Mouse (Mus musculus): ENCODE results near the gene Kcnb1. TPM values are rescaled to one million over a fixed set of nuclear protein-coding genes. Genes with fewer than 3 reads are reported as not detected.
A peak's percentile ranks its signal among the peaks of the same experiment; 100 is the strongest.

Gene Kcnb1
- total and polyA plus RNA-seq, 2 experiments from 2014 or later: 1.7 to 4.8 TPM

DNA sequence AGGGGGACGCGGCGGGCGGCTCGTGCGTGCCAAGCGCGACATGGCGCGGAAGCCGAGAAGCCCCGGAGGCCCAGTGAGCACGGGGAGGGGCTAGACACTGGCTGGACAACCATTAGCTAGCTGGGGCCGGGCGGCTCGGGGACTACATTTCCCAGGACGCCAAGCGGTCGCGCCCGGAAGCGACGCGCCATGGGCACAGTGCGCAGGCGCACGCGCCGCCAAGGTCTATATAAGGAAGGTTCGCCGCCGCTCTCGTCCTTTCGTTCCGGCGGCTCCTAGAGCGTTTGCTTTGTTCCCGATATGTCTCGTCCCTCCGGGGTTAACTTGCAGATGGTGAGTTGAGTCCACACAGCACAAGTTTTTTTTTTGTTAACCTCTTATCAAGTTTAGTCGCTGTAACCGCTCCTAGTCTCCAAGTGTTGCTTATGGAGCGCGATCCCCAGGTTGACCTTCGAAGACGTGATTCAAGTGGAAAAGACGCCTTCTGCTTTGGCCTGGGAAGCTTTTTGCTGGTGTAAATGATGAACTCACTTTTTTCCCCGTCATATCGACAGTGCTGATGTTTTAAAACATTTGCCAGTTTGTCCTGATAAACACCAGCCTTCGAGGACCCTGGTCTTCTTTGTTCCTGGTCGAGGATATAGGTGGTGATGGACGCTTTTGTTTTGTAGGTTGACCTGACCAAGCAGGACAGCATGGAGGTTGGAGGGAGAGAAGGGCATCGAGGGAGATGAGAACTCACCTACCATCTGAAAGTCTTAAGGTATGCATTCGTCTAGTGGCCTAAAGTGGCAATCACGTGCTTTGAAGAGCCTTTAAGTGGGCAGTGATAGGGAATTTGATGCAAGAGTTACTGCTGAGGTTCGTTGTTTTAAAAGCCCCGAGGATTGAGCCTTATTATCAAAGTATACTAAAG lies 126.7 kb downstream of the Kcnb1 start, which contains the start of gene Znfx1:
TSS of gene Znfx1 (minus strand) at position 51 of the 916 bp plus-strand sequence.
- peak; percentile 94 for ATAC-seq (ENCODE audit: insufficient read depth, low read depth)
- peaks cover 26% of the 10 kb centered on the region for H3K36me3 ChIP-seq (replicated peaks; ENCODE audit: control insufficient read depth, insufficient read depth, low read length)

DNA sequence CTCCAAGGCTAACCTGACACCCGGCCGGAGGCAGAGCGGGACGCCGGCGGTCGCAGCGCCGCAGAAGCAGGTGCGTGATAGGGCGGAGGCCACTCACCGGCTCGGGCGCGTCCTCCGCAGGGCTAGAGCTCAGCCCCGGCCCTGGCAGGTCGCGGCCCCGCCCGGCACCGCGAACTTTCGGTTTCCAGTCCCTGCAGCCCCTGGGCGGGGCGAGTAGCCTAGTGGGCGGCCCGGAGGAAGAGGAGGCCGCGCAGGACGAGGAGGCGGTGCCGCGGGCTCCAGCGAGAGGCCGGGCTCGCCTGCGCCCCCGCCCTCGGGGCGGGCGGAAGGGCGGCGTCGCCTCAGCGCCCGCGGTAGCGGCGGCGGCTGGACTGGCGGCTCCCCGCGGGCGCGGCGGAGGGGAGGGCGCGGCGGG lies 127.5 kb downstream of the Kcnb1 start:
- DNase-seq (ENCODE audit: low spot score): peak; percentile 95
- peak overlapping the region; percentile 93 for H3K27ac ChIP-seq (ENCODE audit: low read depth)
- no peaks in the 10 kb centered on the region for H3K27me3 ChIP-seq (ENCODE audit: control insufficient read depth, insufficient read depth, low read length)
- H3K9ac ChIP-seq (replicated peaks; ENCODE audit: low read depth, low read length): peak overlapping the region; percentile 78
- H3K4me3 ChIP-seq (ENCODE audit: low read depth, low read length): peak overlapping the region; percentile 90
- WGBS: 0% methylated on average over 36 of the region's 60 CpGs
- peak; percentile 94 for ATAC-seq (ENCODE audit: insufficient read depth, low read depth)
- peak overlapping the region; percentile 88 for H3K4me2 ChIP-seq (ENCODE audit: low read depth, low read length)
- peaks cover 15% of the 10 kb centered on the region for H3K4me1 ChIP-seq (ENCODE audit: control insufficient read depth, insufficient read depth)
- no peaks in the 10 kb centered on the region for H3K9me3 ChIP-seq (replicated peaks; ENCODE audit: control insufficient read depth, low read length)
- TF ChIP-seq EP300 (IDR thresholded peaks at IDR 0.05; ENCODE audit: low read depth) (no peak; the same call in 1 of the 2 replicates), CTCF (IDR thresholded peaks at IDR 0.05; ENCODE audit: low read depth) (no peak)
- H3K36me3 ChIP-seq (replicated peaks; ENCODE audit: control insufficient read depth, insufficient read depth, low read length): peaks cover 31% of the 10 kb centered on the region

More for the DNA sequence above, 126.7 kb downstream of the Kcnb1 start, which contains the start of gene Znfx1:
- TF ChIP-seq EP300 (IDR thresholded peaks at IDR 0.05; ENCODE audit: low read depth): no peak
- no peak for TF ChIP-seq CTCF (IDR thresholded peaks at IDR 0.05; ENCODE audit: low read depth)
- WGBS: under 1% methylated on average over 54 of the region's 57 CpGs
- Histone ChIP-seq H3K4me1 (ENCODE audit: control insufficient read depth, insufficient read depth) (peaks cover 15% of the 10 kb centered on the region), H3K9me3 (replicated peaks; ENCODE audit: control insufficient read depth, low read length) (no peaks in the 10 kb centered on the region), H3K27ac (ENCODE audit: low read depth) (peak within 1 kb of the TSS; percentile 93), H3K27me3 (ENCODE audit: control insufficient read depth, insufficient read depth, low read length) (no peaks in the 10 kb centered on the region), H3K9ac (replicated peaks; ENCODE audit: low read depth, low read length) (peak within 1 kb of the TSS; percentile 78), H3K4me3 (ENCODE audit: low read depth, low read length) (peak within 1 kb of the TSS; percentile 90), H3K4me2 (ENCODE audit: low read depth, low read length) (peak within 1 kb of the TSS; percentile 88)
- peak; percentile 95 for DNase-seq (ENCODE audit: low spot score)

DNA sequence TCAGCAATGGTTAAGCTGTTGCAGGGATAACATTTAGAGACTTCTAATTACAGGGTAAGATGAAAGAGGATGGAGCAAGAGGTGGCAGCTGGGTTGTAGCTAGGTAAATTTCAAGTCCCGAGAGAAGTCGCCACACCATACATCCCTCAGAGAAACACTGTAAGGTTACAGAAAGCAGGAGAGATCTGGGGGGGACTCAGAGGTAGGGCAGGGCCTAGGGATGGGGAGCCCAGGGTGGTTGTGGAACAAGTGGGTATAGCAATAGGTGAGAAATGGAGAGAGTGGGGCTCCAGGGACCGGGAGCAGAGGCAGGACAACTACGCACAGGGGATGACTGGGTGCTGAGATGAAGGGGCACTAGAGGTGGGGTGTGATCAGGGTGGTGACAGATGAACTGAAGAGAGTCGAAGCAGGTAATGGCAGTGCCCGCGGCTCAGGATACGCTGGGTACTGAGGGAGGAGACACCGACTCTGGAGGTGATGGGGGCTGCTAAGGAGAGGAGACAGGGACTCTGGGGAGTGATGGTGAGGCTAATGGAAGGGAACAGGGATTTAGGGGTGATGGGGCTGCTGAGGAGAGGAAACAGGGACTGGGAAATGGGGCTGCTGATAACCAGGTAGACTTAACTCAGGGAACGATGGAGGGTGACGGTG lies 128.4 kb downstream of the Kcnb1 start:
- TF ChIP-seq EP300 (IDR thresholded peaks at IDR 0.05; ENCODE audit: low read depth): no peak
- Histone ChIP-seq H3K36me3 (replicated peaks; ENCODE audit: control insufficient read depth, insufficient read depth, low read length) (peaks cover 41% of the 10 kb centered on the region), H3K9ac (replicated peaks; ENCODE audit: low read depth, low read length) (peak overlapping the region; percentile 78), H3K4me3 (ENCODE audit: low read depth, low read length) (peak overlapping the region; percentile 90), H3K4me1 (ENCODE audit: control insufficient read depth, insufficient read depth) (peaks cover 15% of the 10 kb centered on the region), H3K4me2 (ENCODE audit: low read depth, low read length) (peak overlapping the region; percentile 88), H3K9me3 (replicated peaks; ENCODE audit: control insufficient read depth, low read length) (no peaks in the 10 kb centered on the region), H3K27me3 (ENCODE audit: control insufficient read depth, insufficient read depth, low read length) (no peaks in the 10 kb centered on the region), H3K27ac (ENCODE audit: low read depth) (peak overlapping the region; percentile 93; the same call in 1 of the 2 replicates)
- ATAC-seq (ENCODE audit: insufficient read depth, low read depth): no peak
- no peak for DNase-seq (ENCODE audit: low spot score)
- whole genome bisulfite sequencing: 19% methylated on average over 11 of the region's 11 CpGs

DNA sequence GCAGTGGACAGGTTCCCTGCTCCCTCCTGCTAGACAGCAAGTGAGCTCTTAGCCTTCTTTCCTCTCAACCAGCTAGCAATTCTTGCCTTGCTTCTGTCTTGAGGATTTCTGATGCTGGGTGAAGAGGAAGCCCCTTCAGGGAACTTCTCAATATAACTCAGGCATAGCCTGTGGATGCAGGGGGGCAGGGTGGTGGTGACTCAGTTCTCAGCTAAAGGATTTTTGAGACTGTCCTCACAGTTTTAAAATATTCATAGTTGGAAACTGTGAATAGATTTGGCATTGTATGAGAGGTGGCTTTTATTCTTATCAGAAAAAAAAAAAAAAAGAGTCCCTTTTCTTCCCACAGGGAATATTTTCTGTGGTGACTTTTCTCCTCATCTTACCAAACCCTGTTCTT lies 129.2 kb downstream of the Kcnb1 start:
- DNase-seq (ENCODE audit: low spot score) (no peak), ATAC-seq (ENCODE audit: insufficient read depth, low read depth) (no peak)
- Histone ChIP-seq H3K4me3 (ENCODE audit: low read depth, low read length) (no peak overlapping the region), H3K27ac (ENCODE audit: low read depth) (no peak overlapping the region), H3K4me1 (ENCODE audit: control insufficient read depth, insufficient read depth) (peaks cover 15% of the 10 kb centered on the region), H3K9me3 (replicated peaks; ENCODE audit: control insufficient read depth, low read length) (no peaks in the 10 kb centered on the region), H3K36me3 (replicated peaks; ENCODE audit: control insufficient read depth, insufficient read depth, low read length) (peaks cover 41% of the 10 kb centered on the region), H3K9ac (replicated peaks; ENCODE audit: low read depth, low read length) (no peak overlapping the region), H3K4me2 (ENCODE audit: low read depth, low read length) (peak overlapping the region; percentile 88; the same call in 1 of the 2 replicates), H3K27me3 (ENCODE audit: control insufficient read depth, insufficient read depth, low read length) (no peaks in the 10 kb centered on the region)
- no peak for TF ChIP-seq CTCF (IDR thresholded peaks at IDR 0.05; ENCODE audit: low read depth)
- no peak for TF ChIP-seq EP300 (IDR thresholded peaks at IDR 0.05; ENCODE audit: low read depth)

DNA sequence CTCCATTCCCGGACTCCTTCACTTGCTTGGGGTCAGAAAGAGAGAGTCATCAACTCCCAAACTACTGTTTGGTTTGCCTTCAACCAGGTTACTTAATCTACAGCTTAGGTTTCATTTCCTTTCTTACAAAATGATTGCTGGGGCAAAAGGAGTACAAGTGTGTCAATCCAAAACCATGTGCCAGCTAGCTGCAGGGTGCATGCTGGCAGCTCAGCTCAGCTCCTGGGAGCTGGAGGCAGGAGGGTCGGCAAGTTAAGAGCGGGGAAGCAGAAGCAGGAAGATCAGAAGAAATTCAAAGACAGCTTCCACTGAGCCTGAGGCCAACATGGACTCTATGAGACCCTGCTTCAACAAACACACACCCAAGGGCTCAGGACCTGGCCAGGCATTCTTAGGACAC lies 129.6 kb downstream of the Kcnb1 start:
- peaks cover 41% of the 10 kb centered on the region for H3K36me3 ChIP-seq (replicated peaks; ENCODE audit: control insufficient read depth, insufficient read depth, low read length)
- H3K4me3 ChIP-seq (ENCODE audit: low read depth, low read length): no peak overlapping the region
- ATAC-seq (ENCODE audit: insufficient read depth, low read depth): no peak
- no peaks in the 10 kb centered on the region for H3K27me3 ChIP-seq (ENCODE audit: control insufficient read depth, insufficient read depth, low read length)
- no peak for DNase-seq (ENCODE audit: low spot score)
- WGBS: 65% methylated on average over 3 of the region's 3 CpGs
- peaks cover 15% of the 10 kb centered on the region for H3K4me1 ChIP-seq (ENCODE audit: control insufficient read depth, insufficient read depth)
- TF ChIP-seq EP300 (IDR thresholded peaks at IDR 0.05; ENCODE audit: low read depth) (no peak), CTCF (IDR thresholded peaks at IDR 0.05; ENCODE audit: low read depth) (no peak)
- H3K9ac ChIP-seq (replicated peaks; ENCODE audit: low read depth, low read length): no peak overlapping the region
- peak overlapping the region; percentile 10; the same call in 1 of the 2 replicates for H3K4me2 ChIP-seq (ENCODE audit: low read depth, low read length)
- H3K27ac ChIP-seq (ENCODE audit: low read depth): no peak overlapping the region
- no peaks in the 10 kb centered on the region for H3K9me3 ChIP-seq (replicated peaks; ENCODE audit: control insufficient read depth, low read length)
